Mouse (Mus musculus) embryonic facial prominence, embryonic 14.5 days (tissue): Measurements from ENCODE around the gene Dock10. TPM values are rescaled to one million over a fixed set of nuclear protein-coding genes. Genes with fewer than 3 reads are reported as not detected.

Experiments
- ATAC-seq: fragments of 200-750 bp; cut with Nextera tagmentation; 2 replicates; pipeline ENCODE4 v1.8.0; 2017; ENCODE audit warnings: low read depth, moderate number of reproducible peaks, moderate TSS enrichment
- DNase-seq: peaks from one replicate; pipeline ENCODE4 v3.0.0-alpha.2; 2015; ENCODE audit warnings: low spot score
- H3K27ac ChIP-seq: fragments of 300-500 bp; sonication (generic); replicated peaks from 2 replicates; pipeline ENCODE4 v1.5.1; 2014; ENCODE audit warnings: low read depth, mild to moderate bottlenecking, low read length, moderate library complexity
- H3K27me3 ChIP-seq: fragments of 300-500 bp; sonication (generic); replicated peaks from 2 replicates; pipeline ENCODE4 v1.6.1; 2014; ENCODE audit warnings: low read length; ENCODE audit not compliant: control insufficient read depth, insufficient read depth
- H3K36me3 ChIP-seq: fragments of 300-500 bp; sonication (generic); 2 replicates; pipeline ENCODE4 v1.6.1; 2014; ENCODE audit warnings: low read length, mixed read lengths; ENCODE audit not compliant: control insufficient read depth, insufficient read depth
- H3K4me1 ChIP-seq: fragments of 300-500 bp; sonication (generic); 2 replicates; pipeline ENCODE4 v1.6.1; 2014; ENCODE audit warnings: antibody characterized with exemption, low read length; ENCODE audit not compliant: control insufficient read depth, insufficient read depth
- H3K4me2 ChIP-seq: fragments of 300-500 bp; sonication (generic); 2 replicates; pipeline ENCODE4 v1.6.1; 2014; ENCODE audit warnings: low read depth, mild to moderate bottlenecking, low read length, moderate library complexity, mixed read lengths
- H3K4me3 ChIP-seq: fragments of 300-500 bp; sonication (generic); 2 replicates; pipeline ENCODE4 v1.5.1; 2014; ENCODE audit warnings: low read depth, mild to moderate bottlenecking, low read length
- H3K9ac ChIP-seq: fragments of 300-500 bp; sonication (generic); 2 replicates; pipeline ENCODE4 v1.6.1; 2014; ENCODE audit warnings: low read depth, mild to moderate bottlenecking, low read length, moderate library complexity, mixed read lengths
- H3K9me3 ChIP-seq: fragments of 300-500 bp; sonication (generic); 2 replicates; pipeline ENCODE4 v1.6.1; 2016; ENCODE audit warnings: low read length; ENCODE audit not compliant: control insufficient read depth
- WGBS: fragments of 180-500 bp; shearing (Covaris S2); extraction: QIAGEN DNeasy Blood & Tissue Kit; methylation state at CpG from one replicate; pipeline ENCODE4 v1.1.7; 2014; 5-methylcytosine and 5-hydroxymethylcytosine counted together
- polyA plus RNA-seq: library from polyadenylated mRNA; unstranded; fragments of >200 nt; fragmentation: Nextera tagmentation; extraction: Ambion mirVana; gene quantifications from 2 replicates; pipeline ENCODE4 v1.2.1, GENCODE M21; 2014

The Dock10 gene
- polyA plus RNA-seq, 1 experiment from 2014 or later = 10.2 TPM

GRCm38 (mm10) chr1:80719436-80719835 is 38.9 kb downstream of the Dock10 start:
- H3K27ac ChIP-seq = no peak overlapping the region
- H3K9ac ChIP-seq = no peak overlapping the region
- 75% methylated on average over 6 of the region's 6 CpGs for WGBS
- H3K4me3 ChIP-seq = no peak overlapping the region
- H3K4me1 ChIP-seq = no peaks in the 10 kb centered on the region
- H3K4me2 ChIP-seq = no peak overlapping the region
- ATAC-seq (no peak), DNase-seq (no peak)
- H3K27me3 ChIP-seq = no peaks in the 10 kb centered on the region
- H3K9me3 ChIP-seq = no peaks in the 10 kb centered on the region
- H3K36me3 ChIP-seq = no peaks in the 10 kb centered on the region

DNA sequence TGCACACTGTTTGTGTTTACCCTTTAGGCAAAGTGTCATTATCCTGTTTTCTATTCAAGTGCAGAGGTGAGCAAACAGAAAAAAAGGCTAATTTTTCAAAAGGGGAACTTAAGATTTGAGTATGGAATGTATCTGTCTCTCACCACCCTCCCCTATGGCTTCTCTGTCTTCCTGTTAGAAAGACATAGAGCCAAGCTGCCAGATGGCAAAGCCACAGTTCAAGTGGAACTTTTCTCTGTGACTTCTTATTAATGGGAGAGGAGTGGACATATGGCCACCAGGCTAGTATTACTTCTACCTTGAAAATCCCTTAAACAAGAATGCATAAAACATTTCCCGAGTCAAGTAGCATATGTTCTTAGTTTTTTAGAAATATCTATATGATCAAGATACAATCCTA is 39.7 kb downstream of the Dock10 start:
- Histone ChIP-seq H3K9me3 (no peaks in the 10 kb centered on the region), H3K9ac (no peak overlapping the region), H3K4me1 (no peaks in the 10 kb centered on the region), H3K4me3 (no peak overlapping the region), H3K27me3 (no peaks in the 10 kb centered on the region), H3K4me2 (no peak overlapping the region), H3K36me3 (no peaks in the 10 kb centered on the region), H3K27ac (no peak overlapping the region)
- WGBS = 36% methylated on average over 1 of the region's 1 CpGs
- no peak for ATAC-seq
- peak; percentile 20 for DNase-seq

- no peaks in the 10 kb centered on the region for H3K36me3 ChIP-seq
- H3K4me1 ChIP-seq = peaks cover 5% of the 10 kb centered on the region; the same call in 1 of the 2 replicates
- no peaks in the 10 kb centered on the region for H3K9me3 ChIP-seq
- no peak overlapping the region for H3K4me2 ChIP-seq
- no peaks in the 10 kb centered on the region for H3K27me3 ChIP-seq
- no peak overlapping the region for H3K9ac ChIP-seq
- ATAC-seq (no peak), DNase-seq (no peak)
- H3K27ac ChIP-seq = no peak overlapping the region
- H3K4me3 ChIP-seq = no peak overlapping the region
- 64% methylated on average over 3 of the region's 3 CpGs for WGBS
These were observed 42.4 kb downstream of the Dock10 start for GRCm38 (mm10) chr1:80715917-80716316.

- H3K27me3 ChIP-seq = no peaks in the 10 kb centered on the region
- no peaks in the 10 kb centered on the region for H3K36me3 ChIP-seq
- DNase-seq = no peak
- 88% methylated on average over 1 of the region's 1 CpGs for WGBS
- H3K9me3 ChIP-seq = no peaks in the 10 kb centered on the region
- H3K4me3 ChIP-seq = no peak overlapping the region
- H3K4me1 ChIP-seq = peaks cover 18% of the 10 kb centered on the region; the same call in 1 of the 2 replicates
- H3K4me2 ChIP-seq = no peak overlapping the region
- H3K9ac ChIP-seq = no peak overlapping the region
- no peak overlapping the region for H3K27ac ChIP-seq
- no peak for ATAC-seq
These were observed 44.4 kb downstream of the Dock10 start for GRCm38 (mm10) chr1:80713920-80714319.

DNA sequence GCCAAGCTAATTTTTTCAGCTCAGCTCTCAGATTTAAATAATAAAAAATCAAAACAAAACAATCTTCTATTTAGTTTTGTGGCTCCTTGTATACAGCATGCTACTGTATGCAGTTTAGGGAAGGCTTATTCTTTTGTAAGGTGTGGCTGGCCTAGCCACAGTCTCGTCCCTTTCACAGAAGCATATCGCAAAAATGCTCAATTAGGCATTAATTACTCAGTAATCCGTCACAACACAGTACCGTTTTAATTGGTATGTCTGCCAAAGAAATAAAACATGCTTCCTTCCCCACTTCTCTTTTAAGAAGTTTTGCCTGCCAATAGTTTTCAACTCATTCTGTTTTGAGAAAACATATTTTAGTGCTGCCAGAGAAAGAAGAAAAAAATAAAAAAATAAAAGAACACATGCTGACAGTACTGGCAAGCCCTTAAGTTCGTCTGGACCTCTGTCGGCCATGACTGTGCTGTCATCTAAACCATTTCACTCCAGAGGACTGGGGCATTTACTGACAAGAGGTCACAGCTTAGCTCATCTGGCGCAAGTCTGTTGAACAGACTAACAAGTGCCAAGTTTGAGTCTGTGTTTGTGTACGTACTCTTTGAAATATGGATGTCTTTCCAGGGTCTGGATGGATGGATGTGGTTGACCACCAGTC is 47.6 kb downstream of the Dock10 start:
- peaks cover 18% of the 10 kb centered on the region; the same call in 1 of the 2 replicates for H3K4me1 ChIP-seq
- H3K27me3 ChIP-seq = no peaks in the 10 kb centered on the region
- no peaks in the 10 kb centered on the region for H3K36me3 ChIP-seq
- WGBS = 45% methylated on average over 8 of the region's 8 CpGs
- DNase-seq = peak; percentile 45
- peak overlapping the region; percentile 44 for H3K27ac ChIP-seq
- ATAC-seq = peak; percentile 44; the same call in 1 of the 2 replicates
- H3K9me3 ChIP-seq = no peaks in the 10 kb centered on the region
- H3K9ac ChIP-seq = no peak overlapping the region
- peak overlapping the region; percentile 39 for H3K4me2 ChIP-seq
- H3K4me3 ChIP-seq = no peak overlapping the region

DNA sequence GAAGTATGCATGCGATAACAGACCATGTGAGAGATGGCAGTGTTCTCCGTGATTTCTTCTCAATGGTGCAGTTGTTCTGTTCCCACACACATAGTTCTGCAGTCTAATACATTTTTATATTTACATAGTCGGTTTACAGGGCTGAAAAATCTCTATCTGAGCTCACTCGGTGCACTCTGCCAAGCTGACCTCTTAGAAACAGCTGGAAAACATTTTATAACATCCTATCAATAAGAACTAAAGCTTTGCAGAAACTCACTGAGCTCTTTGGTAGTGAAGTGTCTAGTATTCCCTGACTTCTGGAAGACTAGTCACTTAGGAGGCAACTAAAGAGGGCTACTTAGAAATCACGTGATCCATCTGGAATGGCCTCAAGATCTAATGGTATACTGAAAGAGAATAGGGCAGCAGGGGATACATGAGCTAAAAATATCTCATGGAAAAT is 48.2 kb downstream of the Dock10 start:
- ATAC-seq (peak; percentile 50), DNase-seq (peak; percentile 72)
- Histone ChIP-seq H3K9me3 (no peaks in the 10 kb centered on the region), H3K4me1 (peaks cover 18% of the 10 kb centered on the region; the same call in 1 of the 2 replicates), H3K36me3 (no peaks in the 10 kb centered on the region), H3K27ac (peak overlapping the region; percentile 10; the same call in 1 of the 2 replicates), H3K4me3 (no peak overlapping the region), H3K9ac (no peak overlapping the region), H3K4me2 (peak overlapping the region; percentile 39), H3K27me3 (no peaks in the 10 kb centered on the region)
- 24% methylated on average over 5 of the region's 5 CpGs for WGBS

DNA sequence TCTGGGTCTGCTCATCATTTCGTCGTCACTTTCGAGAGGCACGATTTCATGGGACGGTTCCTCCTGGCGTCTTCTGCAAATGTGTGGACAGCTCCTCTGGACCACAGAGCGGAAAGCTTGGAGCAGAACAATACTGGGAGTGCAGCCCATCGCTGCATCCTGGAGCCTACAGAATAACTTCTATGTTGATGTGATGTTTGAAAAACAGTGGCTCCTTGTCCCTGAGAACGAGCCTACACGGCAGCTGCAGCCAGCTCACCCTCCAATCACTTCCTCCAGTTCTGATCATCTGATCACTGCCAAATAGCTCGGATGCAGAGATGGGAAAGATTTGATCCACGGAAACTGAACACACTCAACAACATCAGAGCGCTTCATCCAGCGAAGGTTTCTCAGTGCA is 49.0 kb downstream of the Dock10 start:
- DNase-seq (peak; percentile 69), ATAC-seq (peak; percentile 67; the same call in 1 of the 2 replicates)
- Histone ChIP-seq H3K27ac (peak overlapping the region; percentile 10; the same call in 1 of the 2 replicates), H3K9ac (no peak overlapping the region), H3K9me3 (no peaks in the 10 kb centered on the region), H3K27me3 (no peaks in the 10 kb centered on the region), H3K36me3 (no peaks in the 10 kb centered on the region), H3K4me3 (0 out of 2 replicates have a peak overlapping the region, but pooled peaks have one; percentile 1), H3K4me1 (peaks cover 18% of the 10 kb centered on the region; the same call in 1 of the 2 replicates), H3K4me2 (peak overlapping the region; percentile 39)
- WGBS = 40% methylated on average over 14 of the region's 14 CpGs

DNA sequence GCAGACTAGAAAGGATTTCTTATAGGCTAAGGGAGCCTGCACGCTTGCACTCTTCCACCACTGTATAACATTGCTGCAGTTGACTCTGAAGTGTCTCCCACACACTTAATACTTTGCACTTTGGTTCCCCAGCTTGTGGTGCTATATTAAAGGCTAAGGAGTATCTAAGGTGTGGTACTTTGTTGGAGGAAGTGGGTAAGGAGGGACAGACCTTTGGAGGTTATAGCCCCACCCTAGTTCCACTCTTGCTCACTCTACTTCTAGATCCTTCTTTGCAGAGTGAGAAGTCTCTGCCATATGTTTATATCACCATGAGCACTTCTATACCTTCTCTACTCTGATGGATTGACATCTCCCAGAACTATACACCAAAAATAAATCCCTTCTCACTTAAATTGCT is 55.0 kb downstream of the Dock10 start:
- no peak overlapping the region for H3K9ac ChIP-seq
- H3K9me3 ChIP-seq = no peaks in the 10 kb centered on the region
- ATAC-seq (no peak), DNase-seq (no peak)
- no peak overlapping the region for H3K4me3 ChIP-seq
- H3K27me3 ChIP-seq = no peaks in the 10 kb centered on the region
- H3K27ac ChIP-seq = no peak overlapping the region
- H3K4me1 ChIP-seq = no peaks in the 10 kb centered on the region
- no peaks in the 10 kb centered on the region for H3K36me3 ChIP-seq
- no peak overlapping the region for H3K4me2 ChIP-seq
- WGBS = 100% methylated on average over 1 of the region's 1 CpGs
